Mouse (Mus musculus) thymus, postnatal 14 days (tissue): ENCODE measurements around the gene Syna.

Experiments used
- DNase-seq: peaks from one replicate; pipeline ENCODE4 v3.0.0; 2021

Syna gene

GRCm38 (mm10) chr5:134565696-134566095 is 5.7 kb upstream of the Syna start:
- no peak for DNase-seq

GRCm38 (mm10) chr5:134564272-134564671 is 4.3 kb upstream of the Syna start:
- DNase-seq, result no peak

GRCm38 (mm10) chr5:134560450-134561171 is 640 bp upstream of the Syna start:
- DNase-seq, result no peak

GRCm38 (mm10) chr5:134555463-134556164 is 4.4 kb downstream of the Syna start:
- peak; percentile 57 for DNase-seq

GRCm38 (mm10) chr5:134553951-134554546 is 5.9 kb downstream of the Syna start:
- no peak for DNase-seq

- DNase-seq, result peak; percentile 91
Observed at GRCm38 (mm10) chr5:134552110-134552972, 7.6 kb downstream of the Syna start, which contains the start of gene Clip2. Gene Clip2 (minus strand): TSS chr5:134552434.

GRCm38 (mm10) chr5:134551233-134552109 is 8.5 kb downstream of the Syna start:
- peak; percentile 66 for DNase-seq

- peak; percentile 12 for DNase-seq
Observed at GRCm38 (mm10) chr5:134550836-134551232, 9.1 kb downstream of the Syna start.

- DNase-seq, result no peak
Observed at GRCm38 (mm10) chr5:134549640-134550168, 10.3 kb downstream of the Syna start.

GRCm38 (mm10) chr5:134548306-134548705 is 11.7 kb downstream of the Syna start:
- no peak for DNase-seq

GRCm38 (mm10) chr5:134546790-134547189 is 13.2 kb downstream of the Syna start:
- no peak for DNase-seq

- DNase-seq, result no peak
Observed at GRCm38 (mm10) chr5:134545242-134545629, 14.7 kb downstream of the Syna start.

GRCm38 (mm10) chr5:134544516-134545241 is 15.3 kb downstream of the Syna start:
- no peak for DNase-seq

- no peak for DNase-seq
Observed at GRCm38 (mm10) chr5:134541640-134542039, 18.3 kb downstream of the Syna start.

GRCm38 (mm10) chr5:134540881-134541280 is 19.1 kb downstream of the Syna start:
- no peak for DNase-seq

- DNase-seq, result peak; percentile 82
Observed at GRCm38 (mm10) chr5:134539891-134540290, 20.1 kb downstream of the Syna start.

- DNase-seq, result no peak
Observed at GRCm38 (mm10) chr5:134536036-134536435, 23.9 kb downstream of the Syna start.

- DNase-seq, result no peak
Observed at GRCm38 (mm10) chr5:134532417-134532816, 27.6 kb downstream of the Syna start.

- no peak for DNase-seq
Observed at GRCm38 (mm10) chr5:134531585-134531984, 28.4 kb downstream of the Syna start.

- no peak for DNase-seq
Observed at GRCm38 (mm10) chr5:134530830-134531229, 29.1 kb downstream of the Syna start.

GRCm38 (mm10) chr5:134528488-134528887 is 31.5 kb downstream of the Syna start:
- DNase-seq, result no peak
